Mouse (Mus musculus) liver, adult 2 months (tissue): ENCODE results near the gene Ablim2. TPM values are rescaled to one million over a fixed set of nuclear protein-coding genes. Genes with fewer than 3 reads are reported as not detected.
A peak's percentile ranks its signal among the peaks of the same experiment; 100 is the strongest.

Experiments used
- DNase-seq: peaks from one replicate; pipeline ENCODE4 v3.0.0-alpha.2; 2011; ENCODE audit warnings: low read depth, low spot score; ENCODE audit errors: extremely low read depth
- H3K27ac ChIP-seq: fragments of 200-500 bp; replicated peaks from 2 replicates; pipeline ENCODE4 v1.5.1; 2012; ENCODE audit warnings: low read depth, mild to moderate bottlenecking, control low read depth, inconsistent platforms, low read length; ENCODE audit not compliant: insufficient read depth
- H3K27me3 ChIP-seq: fragments of 200-500 bp; 2 replicates; pipeline ENCODE4 v1.6.1; 2012; ENCODE audit warnings: mild to moderate bottlenecking, moderate library complexity, low read length, inconsistent platforms; ENCODE audit not compliant: control insufficient read depth, insufficient read depth
- H3K36me3 ChIP-seq: fragments of 200-500 bp; 2 replicates; pipeline ENCODE4 v1.6.1; 2012; ENCODE audit warnings: low read length, inconsistent platforms; ENCODE audit not compliant: control insufficient read depth, insufficient read depth
- H3K4me1 ChIP-seq: fragments of 200-500 bp; 2 replicates; pipeline ENCODE4 v1.6.1; 2011; ENCODE audit warnings: low read length; ENCODE audit not compliant: control insufficient read depth, insufficient read depth
- H3K4me3 ChIP-seq: fragments of 200-500 bp; 2 replicates; pipeline ENCODE4 v1.5.1; 2011; ENCODE audit warnings: low read depth, mild to moderate bottlenecking, control low read depth, low read length, moderate library complexity; ENCODE audit not compliant: insufficient read depth
- H3K79me2 ChIP-seq: fragments of 200-500 bp; 2 replicates; pipeline ENCODE4 v1.6.1; 2012; ENCODE audit warnings: inconsistent platforms, mild to moderate bottlenecking, low read length, moderate library complexity; ENCODE audit not compliant: control insufficient read depth, insufficient read depth
- H3K9ac ChIP-seq: fragments of 200-500 bp; 2 replicates; pipeline ENCODE4 v1.6.1; 2012; ENCODE audit warnings: low read depth, mild to moderate bottlenecking, control low read depth, inconsistent platforms, low read length
- CTCF ChIP-seq: fragments of 200-500 bp; IDR thresholded peaks from 2 replicates; pipeline ENCODE4 v1.5.1; 2011; ENCODE audit warnings: low read depth, low read length, control low read depth
- POLR2A ChIP-seq: fragments of 200-500 bp; IDR thresholded peaks from 2 replicates; pipeline ENCODE4 v1.6.1; 2011; ENCODE audit warnings: low read length, control low read depth; ENCODE audit not compliant: insufficient read depth; ENCODE audit errors: extremely low read depth
- WGBS: fragments of 180-500 bp; shearing (Covaris S2); methylation state at CpG from one replicate; pipeline ENCODE4 v1.1.7; 2018; 5-methylcytosine and 5-hydroxymethylcytosine counted together
- polyA plus RNA-seq: library from polyadenylated mRNA; depleted of rRNA; stranded (reverse); fragments of >200 nt; gene quantifications from 2 replicates; pipeline ENCODE4 v1.2.3, GENCODE M21; 2012
- total RNA-seq: library from RNA; depleted of rRNA; stranded (reverse); fragments of >200 nt; gene quantifications from 2 replicates; pipeline ENCODE4 v1.2.3, GENCODE M21; 2014

Ablim2 gene
- total and polyA plus RNA-seq, 2 experiments: 2.3 to 5.9 TPM

- H3K36me3 ChIP-seq: no peaks in the 10 kb centered on the region
- H3K27ac ChIP-seq: no peak within 1 kb of the TSS
- DNase-seq: no peak
- 76% methylated on average over 10 of the region's 10 CpGs for WGBS
- peaks cover 13% of the 10 kb centered on the region for H3K4me1 ChIP-seq
- no peaks in the 10 kb centered on the region for H3K27me3 ChIP-seq
- no peaks in the 10 kb centered on the region for H3K79me2 ChIP-seq
- no peak within 1 kb of the TSS for H3K9ac ChIP-seq
- peak within 1 kb of the TSS; percentile 17; the same call in 1 of the 2 replicates for H3K4me3 ChIP-seq
- TF ChIP-seq CTCF (no peak), POLR2A (no peak)
Observed at GRCm38 (mm10) chr5:35739536-35740278, 18.0 kb upstream of the Ablim2 start, which contains the start of gene Sh3tc1. Gene Sh3tc1 (minus strand): TSS chr5:35739987.

- Histone ChIP-seq H3K4me3 (no peak overlapping the region), H3K4me1 (peaks cover 13% of the 10 kb centered on the region), H3K27me3 (no peaks in the 10 kb centered on the region)
Observed at GRCm38 (mm10) chr5:35740716-35741115, 17.0 kb upstream of the Ablim2 start.

GRCm38 (mm10) chr5:35741225-35741820, 16.4 kb upstream of the Ablim2 start:
- no peak for TF ChIP-seq CTCF
- no peak for TF ChIP-seq POLR2A
- Histone ChIP-seq H3K27ac (no peak overlapping the region), H3K79me2 (no peaks in the 10 kb centered on the region), H3K9ac (no peak overlapping the region), H3K36me3 (no peaks in the 10 kb centered on the region), H3K27me3 (no peaks in the 10 kb centered on the region), H3K4me3 (no peak overlapping the region), H3K4me1 (peaks cover 13% of the 10 kb centered on the region)
- 67% methylated on average over 13 of the region's 13 CpGs for WGBS
- no peak for DNase-seq

More at GRCm38 (mm10) chr5:35740716-35741115, 17.0 kb upstream of the Ablim2 start:
- H3K36me3 ChIP-seq: no peaks in the 10 kb centered on the region
- H3K79me2 ChIP-seq: no peaks in the 10 kb centered on the region
- H3K9ac ChIP-seq: no peak overlapping the region
- DNase-seq: no peak
- TF ChIP-seq CTCF (no peak), POLR2A (no peak)
- H3K27ac ChIP-seq: no peak overlapping the region
- WGBS: 39% methylated on average over 10 of the region's 10 CpGs

GRCm38 (mm10) chr5:35743238-35743951, 14.3 kb upstream of the Ablim2 start:
- H3K9ac ChIP-seq: peak overlapping the region; percentile 18; the same call in 1 of the 2 replicates
- H3K4me1 ChIP-seq: peaks cover 7% of the 10 kb centered on the region
- no peak overlapping the region for H3K4me3 ChIP-seq
- H3K27ac ChIP-seq: peak overlapping the region; percentile 63
- H3K36me3 ChIP-seq: no peaks in the 10 kb centered on the region
- no peaks in the 10 kb centered on the region for H3K27me3 ChIP-seq
- DNase-seq: peak; percentile 92
- TF ChIP-seq CTCF (no peak), POLR2A (no peak)
- WGBS: 36% methylated on average over 8 of the region's 8 CpGs
- no peaks in the 10 kb centered on the region for H3K79me2 ChIP-seq

DNA sequence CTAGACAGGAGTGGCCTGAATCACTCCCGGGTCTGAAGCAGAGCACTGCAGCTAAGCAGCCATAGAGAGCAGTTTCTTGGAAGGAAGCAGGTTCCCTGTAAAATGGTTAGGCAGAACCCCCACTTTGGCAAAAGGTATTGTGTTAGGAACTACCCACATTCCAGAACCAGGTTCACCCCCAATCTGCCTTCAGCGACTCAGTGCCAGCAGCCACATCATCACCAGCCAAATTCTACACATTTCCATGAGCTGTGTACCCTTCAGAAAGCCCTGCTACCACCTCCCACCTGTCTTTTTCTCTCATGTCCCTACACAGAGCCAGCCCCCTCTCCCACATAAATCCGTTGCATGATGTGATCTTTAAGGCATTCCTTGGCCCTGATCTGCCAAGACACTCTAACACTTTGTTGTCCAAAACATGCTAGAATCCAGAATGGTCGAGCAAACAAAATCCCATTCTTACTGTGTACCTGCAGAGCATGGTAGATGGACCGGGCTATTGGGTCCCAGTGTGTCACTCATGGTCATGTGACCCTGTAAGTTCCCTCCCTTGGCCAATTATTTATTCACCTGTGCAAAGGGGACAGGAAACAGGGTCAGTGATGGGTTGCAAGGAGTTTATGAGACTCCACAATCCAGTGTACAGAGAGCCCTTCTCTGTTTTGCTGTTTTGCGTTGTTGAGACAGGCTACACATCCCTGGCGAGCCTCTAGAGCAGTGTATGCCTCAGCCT, 13.5 kb upstream of the Ablim2 start:
- Histone ChIP-seq H3K4me3 (no peak overlapping the region), H3K4me1 (peaks cover 7% of the 10 kb centered on the region), H3K36me3 (no peaks in the 10 kb centered on the region), H3K79me2 (no peaks in the 10 kb centered on the region), H3K27ac (peak overlapping the region; percentile 63; the same call in 1 of the 2 replicates), H3K27me3 (no peaks in the 10 kb centered on the region), H3K9ac (no peak overlapping the region)
- no peak for DNase-seq
- WGBS: 91% methylated on average over 7 of the region's 7 CpGs
- TF ChIP-seq CTCF: no peak
- TF ChIP-seq POLR2A: no peak
